Mouse (Mus musculus): ENCODE measurements at regions not wholly inside any gene's neighbourhood (a gene's known extent, or its start where the extent isn't known, plus 50 kb on each side); places are given as distances from the start of the nearest gene placed in this dataset.

DNA sequence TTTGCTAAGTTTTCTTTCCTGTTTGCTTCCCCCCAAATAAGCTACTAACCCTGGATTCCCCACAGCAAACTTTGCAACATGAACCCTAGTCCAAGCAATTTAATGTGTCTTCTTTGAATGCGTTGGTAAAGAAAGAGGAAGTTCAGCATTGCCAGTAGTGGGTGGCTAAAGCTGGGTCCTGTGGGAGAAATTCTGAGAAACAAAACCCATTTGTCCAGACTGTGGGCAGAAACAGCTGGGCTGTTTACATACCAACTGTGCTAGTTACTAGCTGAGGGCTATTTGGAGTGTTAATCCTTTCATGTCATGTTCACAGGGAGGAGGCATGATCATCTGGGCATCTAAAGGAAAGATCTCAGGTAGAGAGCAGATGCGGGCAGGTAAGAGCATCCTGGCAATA lies 51.8 kb upstream of the 1190002N15Rik start:
- no peak for DNase-seq (ENCODE audit: low spot score in 2 of 2)

DNA sequence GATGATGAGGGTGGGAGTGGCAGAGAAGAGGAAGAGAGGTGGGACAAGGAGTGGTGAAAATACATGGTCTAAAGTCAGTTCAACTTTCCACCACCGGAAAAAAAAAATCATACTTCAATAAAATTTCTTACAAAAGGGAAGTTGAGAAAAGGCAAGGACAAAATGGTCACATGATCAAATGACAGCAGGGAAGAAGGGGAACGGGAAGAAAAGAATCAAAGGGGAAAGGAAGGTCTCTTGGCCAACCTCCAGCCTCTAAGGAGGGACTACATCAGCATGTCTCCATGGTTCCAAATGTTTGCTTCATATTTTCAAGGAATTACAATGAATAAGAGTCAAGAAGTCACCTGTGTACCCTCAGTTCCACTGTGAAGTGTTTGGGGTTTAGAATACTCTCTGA lies 64.7 kb upstream of the Slc9a9 start:
- no peak for DNase-seq (ENCODE audit: low spot score in 2 of 2)

DNA sequence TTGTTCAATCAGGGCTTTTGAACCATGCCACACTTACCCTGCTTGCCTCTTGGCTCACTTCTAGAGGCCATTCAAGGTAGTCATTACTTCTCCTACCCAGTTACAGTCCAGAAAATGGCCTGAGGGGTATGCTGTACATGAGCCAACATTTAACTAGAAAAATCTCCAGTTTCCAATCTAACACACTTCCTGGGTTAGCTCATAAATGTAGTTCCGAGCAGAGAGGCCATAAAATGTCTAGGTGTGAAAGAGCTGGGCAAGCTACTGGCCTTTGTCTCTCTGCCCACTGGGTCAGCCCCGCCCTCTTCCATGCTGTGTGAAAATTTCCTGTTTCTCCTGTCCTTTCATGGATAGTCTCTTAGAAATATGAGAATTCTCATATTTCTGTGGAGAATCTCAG lies 63.3 kb upstream of the Slc9a9 start:
- no peak for DNase-seq (ENCODE audit: low spot score in 2 of 2)

DNA sequence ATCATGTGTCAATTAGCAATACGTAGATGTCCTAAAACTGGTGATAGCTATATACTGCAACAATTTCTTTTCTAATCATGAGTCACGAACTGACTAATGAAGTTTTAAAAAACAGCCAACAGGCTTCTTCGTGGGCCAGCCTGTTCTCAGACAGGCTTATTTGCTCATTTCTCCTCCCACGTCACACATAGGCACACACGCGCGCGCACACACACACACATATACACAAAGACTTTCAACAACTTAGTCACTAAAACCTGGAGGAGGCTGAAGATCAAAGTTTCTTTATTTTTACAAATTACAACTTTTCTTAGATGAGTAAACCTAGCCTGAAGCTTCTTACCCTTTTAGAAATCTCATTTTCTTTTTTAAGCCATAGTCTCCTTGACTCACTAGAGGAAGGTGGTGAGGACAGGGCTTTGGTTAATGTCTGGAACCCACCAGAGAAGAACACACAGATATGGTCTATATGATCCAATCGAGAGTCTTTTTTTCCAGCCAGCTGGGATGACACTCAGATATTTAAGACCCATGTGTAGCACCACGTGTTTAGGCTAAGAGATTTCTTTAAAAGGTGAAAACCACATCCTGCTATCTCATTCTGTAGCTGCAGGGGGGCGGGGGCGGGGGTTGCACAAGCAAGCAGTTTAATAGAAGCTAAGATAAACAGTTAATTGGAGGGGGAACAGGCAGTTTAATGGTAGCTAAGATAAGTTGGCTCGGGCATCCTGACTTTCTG lies 62.5 kb upstream of the Slc9a9 start:
- no peak for DNase-seq (ENCODE audit: low spot score in 2 of 2)

DNA sequence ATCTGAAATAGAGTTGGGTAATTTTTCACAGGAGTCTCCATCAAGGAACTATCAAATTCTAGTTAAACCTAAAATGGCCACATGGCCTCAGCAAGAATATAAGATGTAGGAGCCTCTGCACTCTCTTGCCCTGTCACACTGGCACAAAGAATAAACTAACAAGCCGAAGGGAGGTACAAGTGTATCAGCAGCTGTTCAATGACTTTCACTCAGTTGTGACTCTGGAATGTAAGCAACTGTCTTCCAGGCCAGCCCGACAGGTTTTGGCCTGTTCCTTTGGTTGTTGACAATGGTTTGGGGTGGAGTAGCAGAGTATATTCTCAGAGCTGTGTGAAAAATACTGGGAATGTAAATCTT lies 62.0 kb upstream of the Slc9a9 start:
- no peak for DNase-seq (ENCODE audit: low spot score in 2 of 2)

DNA sequence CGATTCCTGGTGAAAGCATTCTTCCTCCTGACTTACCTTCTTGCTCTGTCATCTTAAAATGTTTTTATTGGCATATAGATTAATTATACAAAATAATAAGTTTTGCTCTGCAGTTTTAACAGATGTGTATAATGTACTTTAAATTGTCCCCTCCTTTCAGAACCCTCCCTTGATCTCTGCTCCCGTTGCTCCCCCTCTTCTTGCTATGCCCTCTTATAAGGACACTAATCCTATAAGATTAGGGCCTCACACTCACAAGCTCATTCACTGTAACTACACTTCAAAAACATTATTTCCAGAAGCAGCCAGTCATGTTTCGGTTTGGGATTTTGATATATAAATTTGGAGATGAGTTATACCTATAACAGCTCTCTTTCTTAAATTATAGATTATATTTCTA lies 59.6 kb upstream of the Slc9a9 start:
- no peak for DNase-seq (ENCODE audit: low spot score in 2 of 2)

DNA sequence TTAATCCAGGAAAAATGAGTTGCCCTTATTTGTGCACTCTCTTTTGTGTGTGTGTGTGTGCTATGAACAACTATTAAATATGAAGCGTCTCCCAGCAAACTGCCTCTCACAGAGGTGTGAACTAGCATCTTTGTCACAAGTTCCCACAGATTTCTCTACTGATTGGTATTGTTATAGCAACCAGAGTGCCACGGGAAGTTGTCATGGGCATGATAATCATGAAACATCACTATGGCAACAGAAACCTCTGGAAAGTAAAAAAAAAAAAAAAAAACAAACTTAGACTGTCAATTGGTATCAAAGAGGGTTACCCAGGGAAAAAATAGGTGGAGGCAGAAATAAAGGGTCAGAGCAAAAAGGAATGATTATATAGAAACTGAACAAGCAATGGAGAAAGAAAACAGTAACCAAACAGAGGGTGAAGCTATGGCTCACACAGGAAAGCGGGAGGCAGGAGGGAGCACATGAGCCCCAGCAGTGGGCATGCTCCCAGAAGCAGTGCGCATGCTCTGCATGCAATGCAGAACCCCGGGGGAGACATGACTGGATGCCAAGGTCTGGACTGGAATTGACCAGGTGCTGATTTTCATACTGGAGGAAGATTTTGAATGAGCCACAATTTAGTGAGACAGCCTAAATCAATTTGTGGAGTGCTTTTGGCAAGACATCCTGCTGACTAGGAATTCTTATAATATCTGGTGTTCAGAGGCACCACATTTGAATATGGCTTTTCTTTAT lies 58.9 kb upstream of the Slc9a9 start:
- DNase-seq (ENCODE audit: low spot score in 2 of 2): no peak

DNA sequence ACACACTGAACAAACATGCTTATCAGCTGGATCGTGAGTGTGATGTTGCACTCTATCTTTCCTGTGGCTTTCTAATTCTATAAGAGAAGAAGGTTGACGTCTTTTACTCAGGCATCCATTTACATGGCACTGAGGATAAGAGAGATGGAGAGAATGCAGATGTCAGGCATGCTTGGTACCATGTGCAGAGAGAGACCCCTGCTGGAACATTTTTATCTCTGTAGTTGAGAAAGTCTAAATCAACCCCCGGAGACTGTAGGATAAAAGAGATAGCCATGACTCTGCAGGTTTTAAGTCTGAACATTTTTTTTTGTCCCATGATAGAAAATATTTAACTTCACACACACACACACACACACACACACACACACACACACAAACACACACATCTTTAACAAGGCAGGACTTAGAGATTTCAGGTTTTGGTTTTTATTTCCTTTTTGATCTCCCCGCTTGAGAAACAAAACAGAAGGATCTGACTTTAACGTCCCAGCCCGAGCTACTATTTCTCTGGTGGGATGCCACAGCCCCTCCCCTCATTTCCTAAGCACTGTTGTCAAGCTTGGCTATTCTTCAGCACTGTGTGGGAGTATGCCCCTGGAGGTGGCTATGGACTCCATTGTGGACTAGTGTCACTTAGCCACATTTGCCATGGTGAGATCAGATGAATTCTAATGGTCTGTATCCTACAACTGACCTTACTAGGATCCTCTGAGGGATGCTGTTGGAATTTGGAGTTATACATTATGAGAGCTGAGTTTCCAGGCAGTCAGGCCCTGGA lies 55.6 kb upstream of the Slc9a9 start:
- DNase-seq (ENCODE audit: low spot score in 2 of 2): peak; percentile 4 to 5

DNA sequence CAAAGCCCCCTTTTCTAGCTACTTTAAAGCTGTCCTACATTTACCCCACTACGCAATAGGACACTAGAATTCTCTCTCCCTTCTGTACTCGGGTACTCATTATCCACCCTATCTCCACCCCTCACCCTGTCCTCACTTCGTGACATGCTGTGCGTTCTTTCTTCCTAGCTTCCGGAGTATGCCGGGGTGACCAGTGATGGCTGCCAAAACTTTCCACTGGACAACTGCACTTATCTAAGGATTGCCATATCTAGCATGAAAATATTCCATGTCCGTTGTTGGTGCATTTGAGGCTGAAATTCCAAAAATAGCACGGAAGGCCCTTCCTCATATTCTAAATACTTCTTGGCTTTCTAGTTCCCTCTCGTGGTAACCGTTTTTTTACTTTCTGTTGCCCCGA lies 54.5 kb upstream of the Slc9a9 start:
- DNase-seq (ENCODE audit: low spot score in 2 of 2): no peak

DNA sequence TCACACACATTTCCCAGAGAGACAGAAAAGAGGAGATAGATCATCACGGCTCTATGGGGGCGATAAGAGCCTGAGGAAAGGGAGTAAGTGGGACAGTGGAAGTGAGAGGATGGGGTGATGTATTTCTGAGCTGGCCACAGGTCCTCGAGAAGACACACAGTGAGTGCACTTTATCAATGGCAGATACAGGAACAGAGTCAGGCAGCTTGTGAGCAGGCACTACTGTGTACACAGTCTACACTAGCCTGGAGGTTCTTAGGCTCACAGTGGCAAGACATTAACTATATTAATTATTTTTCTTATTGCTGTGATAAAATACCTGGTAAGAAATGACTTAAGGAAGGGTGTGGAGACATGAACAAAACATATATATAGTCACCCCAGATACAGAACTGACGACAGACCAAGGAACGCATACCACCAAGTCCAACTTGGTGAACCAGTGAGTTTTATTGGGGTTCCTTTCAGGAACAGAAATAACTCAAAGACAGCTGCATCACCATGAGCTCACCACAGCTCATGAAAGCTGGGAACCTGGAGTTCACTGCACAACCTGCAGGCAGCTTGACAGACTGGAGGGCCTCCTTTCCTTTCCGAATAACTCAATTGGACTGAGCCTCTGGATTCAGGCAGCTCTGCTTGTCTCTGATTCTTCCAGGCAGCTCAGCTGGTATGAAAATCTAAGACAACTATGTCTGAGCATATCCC lies 51.5 kb upstream of the Slc9a9 start:
- DNase-seq (ENCODE audit: low spot score in 2 of 2): no peak

All from urinary bladder, postnatal 36 days (tissue).